Mouse (Mus musculus) layer of hippocampus, adult 6 months (tissue): ENCODE data around the gene Mecom. TPM values are rescaled to one million over a fixed set of nuclear protein-coding genes. Genes with fewer than 3 reads are reported as not detected.

Source experiments
- long read RNA-seq, 2 experiments: library from polyadenylated mRNA; unstranded; transcript quantifications; one replicate each; pipeline ENCODE4 v2.0.0; 2019 to 2020
- polyA plus RNA-seq: library from polyadenylated mRNA; unstranded; fragments of <200 nt; fragmentation: Nextera tagmentation; gene quantifications from 2 replicates; pipeline ENCODE4 v1.2.3, GENCODE M21; 2021

Gene Mecom
- 0.60 and 0.75 TPM in 2 replicates for polyA plus RNA-seq
- long read RNA-seq, experiment 1, partial matches to known transcripts = 1 of 2 reads
- long read RNA-seq, experiment 1, other reads (novel, unspliced or antisense) = 1 of 2 reads
- long read RNA-seq, experiment 2, partial matches to known transcripts = 3 of 4 reads
- long read RNA-seq, experiment 2, other reads (novel, unspliced or antisense) = 1 of 4 reads

GRCm38 (mm10) chr3:30547908-30548307 lies at the start of gene Mecom:
Gene Mecom (minus strand): TSS chr3:30548008.

Other genes starting within 250 kb of the Mecom start
- gene Actrt3, start 51.9 kb upstream of the Mecom start, polyA plus RNA-seq = 0.73 TPM in 2 replicates
- 5.8 and 6.7 TPM in 2 replicates for gene Mynn, start 54.1 kb upstream of the Mecom start, polyA plus RNA-seq
- not detected in 2 replicates for gene Lrriq4, start 96.5 kb upstream of the Mecom start, polyA plus RNA-seq
- gene Lrrc34, start 99.9 kb upstream of the Mecom start, polyA plus RNA-seq = 0.35 and 1.7 TPM in 2 replicates
- gene Lrrc31, start 151.8 kb upstream of the Mecom start, polyA plus RNA-seq = not detected in 2 replicates
- not detected in 2 replicates for gene Samd7, start 198.3 kb upstream of the Mecom start, polyA plus RNA-seq
- gene Sec62, start 244.9 kb upstream of the Mecom start, polyA plus RNA-seq = 247 and 276 TPM in 2 replicates